Mouse (Mus musculus): ENCODE data around the gene Diaph3.

GRCm38 (mm10) chr14:86677015-86677414 is 464.0 kb downstream of the Diaph3 start:
- TF ChIP-seq POLR2A (IDR thresholded peaks at IDR 0.05; ENCODE audit: extremely low read depth, insufficient read depth, low read length) (no peak), CTCF (IDR thresholded peaks at IDR 0.05; ENCODE audit: low read depth, low read length) (no peak)

All from liver, adult 2 months (tissue).